Comparison of ENCODE assay signal across 8 mouse cellular contexts in genomic region chr1:171184314-171184713, GRCm38 (mm10). TPM values are rescaled to one million over a fixed set of nuclear protein-coding genes. Genes with fewer than 3 reads are reported as not detected.
DNase-seq lines count a peak whose midpoint lies in the region; ATAC-seq and TF ChIP-seq lines count a peak whose summit lies in the region.

No protein-coding gene starts in this region.

- in situ Hi-C loops in Patski (cut with MboI; ENCODE audit: low pct_unique_long_range_greater_than_20kb), result no loop called here

- POLR2A ChIA-PET in Patski (lab: Charles Lee), result no interaction called here

- CTCF ChIA-PET in Patski (lab: Charles Lee), result interaction anchor here (0.8 to 2.0 kb wide), 10 partner anchors 9 to 37 kb away, joined by 3 to 9 read pairs (median 4); partner anchors contain the start of gene Pcp4l1

- H3K4me2 ChIP-seq in midbrain, embryonic 13.5 days (replicated peaks), result no peak overlapping the region

- no peak overlapping the region for H3K27ac ChIP-seq in midbrain, embryonic 13.5 days

- no peak overlapping the region for H3K4me3 ChIP-seq in midbrain, embryonic 13.5 days (replicated peaks)

- H3K36me3 ChIP-seq in midbrain, embryonic 13.5 days, result no peaks in the 10 kb centered on the region

- peaks cover 18% of the 10 kb centered on the region for H3K4me1 ChIP-seq in midbrain, embryonic 13.5 days (replicated peaks)

- peak; percentile 47 for TF ChIP-seq CTCF in Patski (IDR thresholded peaks at IDR 0.05)

- intact Hi-C loops in heart, postnatal 25 days (cut with DNase I), result no loop called here

- DNase-seq in heart, adult 18-20 months, result peak; percentile 61 to 73
- no peak for DNase-seq in heart, postnatal 25 days (ENCODE audit: low spot score)
- no peak for DNase-seq in Patski (ENCODE audit: low read depth, low spot score)
- DNase-seq in retina, postnatal 1 day, result no peak
- DNase-seq in layer of hippocampus, postnatal 10 days (ENCODE audit: low spot score in 2 of 2), result no peak

- no peak for ATAC-seq in Patski
- ATAC-seq in hematopoietic stem cell, adult 5-6 weeks (replicated peaks in 1 of 2; ENCODE audit: insufficient read depth in 1 of 2, low FRiP score in 2 of 2, low TSS enrichment in 1 of 2, low read depth in 1 of 2, poor library complexity in 2 of 2, severe bottlenecking in 2 of 2), result peak; percentile 72 to 80
- peak; percentile 94 for ATAC-seq in megakaryocyte, adult 5-6 weeks (ENCODE audit: poor library complexity, severe bottlenecking)
- ATAC-seq in midbrain, embryonic 13.5 days, result no peak

- H3K27me3 ChIP-seq in Patski, result no peaks in the 10 kb centered on the region
- no peaks in the 10 kb centered on the region for H3K27me3 ChIP-seq in midbrain, embryonic 13.5 days

- 92% methylated on average over 7 of the region's 7 CpGs for WGBS in midbrain, embryonic 13.5 days

- no peaks in the 10 kb centered on the region for H3K9me3 ChIP-seq in midbrain, embryonic 13.5 days

- H3K9ac ChIP-seq in midbrain, embryonic 13.5 days (replicated peaks), result no peak overlapping the region

RNA-seq across cellular contexts. Expression of gene Pcp4l1, which starts 11.8 kb away (rescaled TPM):
- 100 to 1,000 TPM; 196 to 272 TPM for total RNA-seq in heart, adult 18-20 months (2021)
- 100 to 1,000 TPM; 253 to 281 TPM for total RNA-seq in heart, postnatal 25 days (2021)
- polyA plus RNA-seq in Patski (2021), result 0.08 TPM
- total RNA-seq in hematopoietic stem cell, adult 5-6 weeks (2017), result 42.7 and 46.5 TPM in 2 replicates
- 1.2 and 1.4 TPM in 2 replicates for total RNA-seq in megakaryocyte, adult 5-6 weeks (2015)
- total RNA-seq in megakaryocyte, adult 5-6 weeks (2017), result 0.44 and 0.73 TPM in 2 replicates
- polyA plus RNA-seq in midbrain, embryonic 13.5 days (2015; fragmentation: Nextera tagmentation; extraction: Ambion mirVana), result 17.0 and 23.0 TPM in 2 replicates
- 10 to 100 TPM; 16.9 to 18.0 TPM for total RNA-seq in layer of hippocampus, postnatal 10 days (2021)

RNA-seq across cellular contexts. Expression of gene Nr1i3, which starts 29.5 kb away (rescaled TPM):
- not detected for total RNA-seq in heart, adult 18-20 months (2021)
- total RNA-seq in heart, postnatal 25 days (2021), result not detected
- 0.54 TPM for polyA plus RNA-seq in Patski (2021)
- 0.81 and 1.5 TPM in 2 replicates for total RNA-seq in hematopoietic stem cell, adult 5-6 weeks (2017)
- not detected in 2 replicates for total RNA-seq in megakaryocyte, adult 5-6 weeks (2015)
- 0.04 TPM in 2 replicates for total RNA-seq in megakaryocyte, adult 5-6 weeks (2017)
- polyA plus RNA-seq in midbrain, embryonic 13.5 days (2015; fragmentation: Nextera tagmentation; extraction: Ambion mirVana), result 0.30 and 0.42 TPM in 2 replicates
- not detected for total RNA-seq in layer of hippocampus, postnatal 10 days (2021)

RNA-seq across cellular contexts. Expression of gene Mpz, which starts 33.8 kb away (rescaled TPM):
- under 1 TPM; 0.55 to 0.75 TPM for total RNA-seq in heart, adult 18-20 months (2021)
- total RNA-seq in heart, postnatal 25 days (2021), result 1 to 10 TPM in 1 of 2 experiments, under 1 TPM in 1; 0.29 to 6.7 TPM
- 0.06 TPM for polyA plus RNA-seq in Patski (2021)
- total RNA-seq in hematopoietic stem cell, adult 5-6 weeks (2017), result not detected in 2 replicates
- not detected in 2 replicates for total RNA-seq in megakaryocyte, adult 5-6 weeks (2015)
- not detected in 2 replicates for total RNA-seq in megakaryocyte, adult 5-6 weeks (2017)
- polyA plus RNA-seq in midbrain, embryonic 13.5 days (2015; fragmentation: Nextera tagmentation; extraction: Ambion mirVana), result 0.15 and 0.20 TPM in 2 replicates
- total RNA-seq in layer of hippocampus, postnatal 10 days (2021), result not detected

RNA-seq across cellular contexts. Expression of gene Sdhc, which starts 33.9 kb away (rescaled TPM):
- 1,000 to 10,000 TPM; 1,188 to 1,220 TPM for total RNA-seq in heart, adult 18-20 months (2021)
- total RNA-seq in heart, postnatal 25 days (2021), result 1,000 to 10,000 TPM; 1,121 to 1,186 TPM
- polyA plus RNA-seq in Patski (2021), result 445 TPM
- 52.4 and 87.6 TPM in 2 replicates for total RNA-seq in hematopoietic stem cell, adult 5-6 weeks (2017)
- total RNA-seq in megakaryocyte, adult 5-6 weeks (2015), result 102 and 130 TPM in 2 replicates
- 34.5 and 43.0 TPM in 2 replicates for total RNA-seq in megakaryocyte, adult 5-6 weeks (2017)
- 260 and 273 TPM in 2 replicates for polyA plus RNA-seq in midbrain, embryonic 13.5 days (2015; fragmentation: Nextera tagmentation; extraction: Ambion mirVana)
- total RNA-seq in layer of hippocampus, postnatal 10 days (2021), result 100 to 1,000 TPM; 223 to 233 TPM

RNA-seq across cellular contexts. Expression of gene Tomm40l, which starts 38.0 kb away (rescaled TPM):
- 10 to 100 TPM; 89.6 to 92.9 TPM for total RNA-seq in heart, adult 18-20 months (2021)
- total RNA-seq in heart, postnatal 25 days (2021), result 100 to 1,000 TPM in 1 of 2 experiments, 10 to 100 TPM in 1; 88.9 to 101 TPM
- polyA plus RNA-seq in Patski (2021), result 65.5 TPM
- total RNA-seq in hematopoietic stem cell, adult 5-6 weeks (2017), result 17.5 and 25.0 TPM in 2 replicates
- 7.3 and 8.2 TPM in 2 replicates for total RNA-seq in megakaryocyte, adult 5-6 weeks (2015)
- 8.5 and 14.4 TPM in 2 replicates for total RNA-seq in megakaryocyte, adult 5-6 weeks (2017)
- polyA plus RNA-seq in midbrain, embryonic 13.5 days (2015; fragmentation: Nextera tagmentation; extraction: Ambion mirVana), result 33.5 and 37.9 TPM in 2 replicates
- total RNA-seq in layer of hippocampus, postnatal 10 days (2021), result 10 to 100 TPM; 65.5 to 66.3 TPM

Comparison
In these comparisons a context has a peak if more than half of its experiments do, and no peak if none do; other contexts are left out.
1. DNase-seq: peak in heart, adult 18-20 months (2 of 2); none in heart, postnatal 25 days (single experiment), Patski (single experiment), retina, postnatal 1 day (single experiment) and layer of hippocampus, postnatal 10 days (0 of 2).
2. ATAC-seq: peak in hematopoietic stem cell, adult 5-6 weeks (2 of 2) and megakaryocyte, adult 5-6 weeks (single experiment); none in Patski (single experiment) and midbrain, embryonic 13.5 days (single experiment).
3. RNA of gene Pcp4l1, which starts 11.8 kb away (total RNA-seq): 253 to 281 TPM in heart, postnatal 25 days, 196 to 272 TPM in heart, adult 18-20 months, 42.7 to 46.5 TPM in hematopoietic stem cell, adult 5-6 weeks and 16.9 to 18.0 TPM in layer of hippocampus, postnatal 10 days; 0.44 to 1.4 TPM in megakaryocyte, adult 5-6 weeks; every median in the first group is over 4 times any median in the second.